Mouse (Mus musculus): ENCODE data around the gene Gpnmb. TPM values are rescaled to one million over a fixed set of nuclear protein-coding genes. Genes with fewer than 3 reads are reported as not detected.

Gene Gpnmb
- polyA plus RNA-seq, 1 experiment from 2014 or later: 2.9 TPM

- Histone ChIP-seq H3K27ac (replicated peaks) (no peak overlapping the region), H3K4me1 (peaks cover 16% of the 10 kb centered on the region; the same call in 1 of the 2 replicates), H3K9me3 (replicated peaks) (no peaks in the 10 kb centered on the region), H3K9ac (no peak overlapping the region), H3K4me3 (replicated peaks) (no peak overlapping the region), H3K27me3 (0 out of 2 replicates have a peak, but pooled peaks cover 3% of the 10 kb centered on the region), H3K36me3 (no peaks in the 10 kb centered on the region), H3K4me2 (replicated peaks) (no peak overlapping the region)
- 81% methylated on average over 4 of the region's 4 CpGs for WGBS
- no peak for ATAC-seq (ENCODE audit: insufficient number of reproducible peaks, low FRiP score, low TSS enrichment, low read depth)
Measured at GRCm38 (mm10) chr6:49032783-49033182, 3.6 kb upstream of the Gpnmb start.

GRCm38 (mm10) chr6:49037268-49037662 lies 919 bp downstream of the Gpnmb start:
- H3K9ac ChIP-seq: no peak overlapping the region
- WGBS: 66% methylated on average over 12 of the region's 12 CpGs
- no peaks in the 10 kb centered on the region for H3K36me3 ChIP-seq
- H3K9me3 ChIP-seq (replicated peaks): no peaks in the 10 kb centered on the region
- ATAC-seq (ENCODE audit: insufficient number of reproducible peaks, low FRiP score, low TSS enrichment, low read depth): peak; percentile 51; the same call in 1 of the 2 replicates
- no peak overlapping the region for H3K4me3 ChIP-seq (replicated peaks)
- H3K4me2 ChIP-seq (replicated peaks): no peak overlapping the region
- no peak overlapping the region for H3K27ac ChIP-seq (replicated peaks)
- peaks cover 16% of the 10 kb centered on the region for H3K4me1 ChIP-seq
- H3K27me3 ChIP-seq: 0 out of 2 replicates have a peak, but pooled peaks cover 3% of the 10 kb centered on the region

- H3K9me3 ChIP-seq (replicated peaks): no peaks in the 10 kb centered on the region
- peaks cover 16% of the 10 kb centered on the region for H3K4me1 ChIP-seq
- no peak overlapping the region for H3K27ac ChIP-seq (replicated peaks)
- H3K4me3 ChIP-seq (replicated peaks): peak overlapping the region; percentile 38
- no peak for ATAC-seq (ENCODE audit: insufficient number of reproducible peaks, low FRiP score, low TSS enrichment, low read depth)
- H3K4me2 ChIP-seq (replicated peaks): peak overlapping the region; percentile 44
- H3K27me3 ChIP-seq: 0 out of 2 replicates have a peak, but pooled peaks cover 3% of the 10 kb centered on the region
- H3K9ac ChIP-seq: no peak overlapping the region
- 13% methylated on average over 18 of the region's 18 CpGs for WGBS
- no peaks in the 10 kb centered on the region for H3K36me3 ChIP-seq
Measured at GRCm38 (mm10) chr6:49039470-49040180, 3.3 kb downstream of the Gpnmb start.

DNA sequence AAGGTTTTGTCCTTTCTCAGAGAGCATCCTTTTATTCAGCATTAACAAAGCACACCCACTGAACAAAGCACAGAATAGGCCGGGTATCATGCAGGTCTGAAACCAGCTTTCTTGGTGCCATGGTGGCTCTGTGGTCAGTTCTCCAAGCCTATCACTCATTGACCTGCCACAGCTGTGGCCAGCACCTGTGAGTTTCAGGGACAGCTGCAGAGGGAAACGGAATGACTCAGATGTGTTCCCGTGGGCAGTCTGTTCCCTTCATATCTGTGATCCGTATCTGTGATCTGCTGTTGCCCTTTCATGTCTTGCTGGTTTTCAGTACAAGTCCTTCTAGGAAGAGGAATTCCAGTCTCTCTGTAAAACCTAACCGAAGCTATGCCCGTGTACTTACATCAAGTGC lies 10.2 kb downstream of the Gpnmb start:
- H3K4me3 ChIP-seq (replicated peaks): no peak overlapping the region
- no peaks in the 10 kb centered on the region for H3K36me3 ChIP-seq
- no peaks in the 10 kb centered on the region for H3K9me3 ChIP-seq (replicated peaks)
- no peak overlapping the region for H3K27ac ChIP-seq (replicated peaks)
- H3K9ac ChIP-seq: no peak overlapping the region
- 65% methylated on average over 6 of the region's 6 CpGs for WGBS
- no peaks in the 10 kb centered on the region for H3K27me3 ChIP-seq
- H3K4me1 ChIP-seq: no peaks in the 10 kb centered on the region
- no peak for ATAC-seq (ENCODE audit: insufficient number of reproducible peaks, low FRiP score, low TSS enrichment, low read depth)
- no peak overlapping the region for H3K4me2 ChIP-seq (replicated peaks)

GRCm38 (mm10) chr6:49046976-49047375 lies 10.6 kb downstream of the Gpnmb start:
- H3K4me1 ChIP-seq: no peaks in the 10 kb centered on the region
- no peak overlapping the region for H3K4me3 ChIP-seq (replicated peaks)
- no peak overlapping the region for H3K4me2 ChIP-seq (replicated peaks)
- no peak for ATAC-seq (ENCODE audit: insufficient number of reproducible peaks, low FRiP score, low TSS enrichment, low read depth)
- H3K36me3 ChIP-seq: no peaks in the 10 kb centered on the region
- H3K27ac ChIP-seq (replicated peaks): no peak overlapping the region
- H3K9me3 ChIP-seq (replicated peaks): no peaks in the 10 kb centered on the region
- no peak overlapping the region for H3K9ac ChIP-seq
- no peaks in the 10 kb centered on the region for H3K27me3 ChIP-seq
- WGBS: 64% methylated on average over 8 of the region's 8 CpGs

DNA sequence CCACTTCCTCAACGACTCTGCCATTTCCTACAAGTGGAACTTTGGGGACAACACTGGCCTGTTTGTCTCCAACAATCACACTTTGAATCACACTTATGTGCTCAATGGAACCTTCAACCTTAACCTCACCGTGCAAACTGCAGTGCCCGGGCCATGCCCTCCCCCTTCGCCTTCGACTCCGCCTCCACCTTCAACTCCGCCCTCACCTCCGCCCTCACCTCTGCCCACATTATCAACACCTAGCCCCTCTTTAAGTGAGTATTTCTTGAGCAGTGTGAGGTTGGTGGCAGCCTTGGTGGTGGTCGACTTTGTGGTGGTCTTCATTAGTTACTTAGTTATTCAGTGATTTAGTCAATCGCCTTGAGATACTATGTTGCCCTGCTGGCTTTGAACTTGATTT lies 11.5 kb downstream of the Gpnmb start:
- no peaks in the 10 kb centered on the region for H3K4me1 ChIP-seq
- no peaks in the 10 kb centered on the region for H3K27me3 ChIP-seq
- no peak for ATAC-seq (ENCODE audit: insufficient number of reproducible peaks, low FRiP score, low TSS enrichment, low read depth)
- no peaks in the 10 kb centered on the region for H3K9me3 ChIP-seq (replicated peaks)
- no peak overlapping the region for H3K9ac ChIP-seq
- H3K27ac ChIP-seq (replicated peaks): no peak overlapping the region
- H3K36me3 ChIP-seq: no peaks in the 10 kb centered on the region
- WGBS: 72% methylated on average over 10 of the region's 10 CpGs
- no peak overlapping the region for H3K4me2 ChIP-seq (replicated peaks)
- H3K4me3 ChIP-seq (replicated peaks): no peak overlapping the region

DNA sequence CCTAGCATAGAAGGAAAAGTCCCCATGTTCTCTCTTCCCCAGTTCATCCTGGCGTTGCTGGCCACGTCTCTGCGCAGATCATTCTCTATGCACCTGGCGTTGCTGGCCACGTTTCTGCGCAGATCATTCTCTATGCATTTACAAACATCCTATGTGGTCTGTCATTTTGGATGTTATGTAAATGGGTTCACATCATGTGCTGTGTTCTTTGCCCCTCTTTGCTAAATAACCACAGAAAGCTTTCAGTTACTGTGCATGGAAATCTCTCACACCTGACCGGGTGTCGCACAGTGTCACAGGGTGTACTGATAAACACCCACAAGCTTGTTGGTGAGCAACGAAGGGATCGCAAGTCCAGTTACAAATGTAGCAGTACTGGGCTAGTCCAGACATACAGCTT lies 12.0 kb downstream of the Gpnmb start:
- WGBS: 81% methylated on average over 10 of the region's 10 CpGs
- H3K27me3 ChIP-seq: no peaks in the 10 kb centered on the region
- no peaks in the 10 kb centered on the region for H3K9me3 ChIP-seq (replicated peaks)
- ATAC-seq (ENCODE audit: insufficient number of reproducible peaks, low FRiP score, low TSS enrichment, low read depth): no peak
- H3K9ac ChIP-seq: no peak overlapping the region
- H3K4me1 ChIP-seq: no peaks in the 10 kb centered on the region
- no peak overlapping the region for H3K4me2 ChIP-seq (replicated peaks)
- no peak overlapping the region for H3K4me3 ChIP-seq (replicated peaks)
- no peaks in the 10 kb centered on the region for H3K36me3 ChIP-seq
- H3K27ac ChIP-seq (replicated peaks): no peak overlapping the region

GRCm38 (mm10) chr6:49050677-49051410 lies 14.5 kb downstream of the Gpnmb start:
- no peak overlapping the region for H3K27ac ChIP-seq (replicated peaks)
- no peaks in the 10 kb centered on the region for H3K27me3 ChIP-seq
- H3K4me1 ChIP-seq: no peaks in the 10 kb centered on the region
- no peak overlapping the region for H3K9ac ChIP-seq
- H3K4me3 ChIP-seq (replicated peaks): no peak overlapping the region
- H3K4me2 ChIP-seq (replicated peaks): no peak overlapping the region
- 69% methylated on average over 11 of the region's 11 CpGs for whole genome bisulfite sequencing
- no peak for ATAC-seq (ENCODE audit: insufficient number of reproducible peaks, low FRiP score, low TSS enrichment, low read depth)
- H3K36me3 ChIP-seq: no peaks in the 10 kb centered on the region
- no peaks in the 10 kb centered on the region for H3K9me3 ChIP-seq (replicated peaks)

- Histone ChIP-seq H3K27ac (replicated peaks) (no peak overlapping the region), H3K4me3 (replicated peaks) (no peak overlapping the region), H3K4me2 (replicated peaks) (no peak overlapping the region), H3K4me1 (no peaks in the 10 kb centered on the region), H3K27me3 (no peaks in the 10 kb centered on the region), H3K9me3 (replicated peaks) (no peaks in the 10 kb centered on the region), H3K9ac (no peak overlapping the region), H3K36me3 (no peaks in the 10 kb centered on the region)
- ATAC-seq (ENCODE audit: insufficient number of reproducible peaks, low FRiP score, low TSS enrichment, low read depth): no peak
- WGBS: 69% methylated on average over 5 of the region's 5 CpGs
Measured at GRCm38 (mm10) chr6:49052191-49052590, 15.8 kb downstream of the Gpnmb start.

GRCm38 (mm10) chr6:49055256-49055733 lies 18.9 kb downstream of the Gpnmb start:
- no peaks in the 10 kb centered on the region for H3K9me3 ChIP-seq (replicated peaks)
- no peaks in the 10 kb centered on the region for H3K27me3 ChIP-seq
- no peak for ATAC-seq (ENCODE audit: insufficient number of reproducible peaks, low FRiP score, low TSS enrichment, low read depth)
- no peak overlapping the region for H3K4me2 ChIP-seq (replicated peaks)
- WGBS: 13% methylated on average over 7 of the region's 7 CpGs
- H3K27ac ChIP-seq (replicated peaks): no peak overlapping the region
- H3K4me1 ChIP-seq: no peaks in the 10 kb centered on the region
- H3K4me3 ChIP-seq (replicated peaks): no peak overlapping the region
- no peak overlapping the region for H3K9ac ChIP-seq
- H3K36me3 ChIP-seq: no peaks in the 10 kb centered on the region

DNA sequence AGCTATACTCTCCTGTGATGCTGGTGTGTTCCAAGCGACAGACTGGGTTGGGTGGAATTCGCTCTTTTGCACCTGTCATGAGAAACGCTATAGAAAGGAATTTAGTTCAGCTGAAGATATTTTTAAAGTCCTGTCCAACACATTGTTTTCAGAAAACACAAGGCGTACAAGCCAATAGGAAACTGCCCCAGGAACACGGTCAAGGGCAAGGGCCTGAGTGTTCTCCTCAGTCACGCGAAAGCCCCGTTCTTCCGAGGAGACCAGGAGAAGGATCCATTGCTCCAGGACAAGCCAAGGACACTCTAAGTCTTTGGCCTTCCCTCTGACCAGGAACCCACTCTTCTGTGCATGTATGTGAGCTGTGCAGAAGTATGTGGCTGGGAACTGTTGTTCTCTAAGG lies 19.7 kb downstream of the Gpnmb start:
- no peaks in the 10 kb centered on the region for H3K36me3 ChIP-seq
- H3K27ac ChIP-seq (replicated peaks): no peak overlapping the region
- no peak overlapping the region for H3K9ac ChIP-seq
- no peaks in the 10 kb centered on the region for H3K9me3 ChIP-seq (replicated peaks)
- no peaks in the 10 kb centered on the region for H3K4me1 ChIP-seq
- no peak overlapping the region for H3K4me2 ChIP-seq (replicated peaks)
- WGBS: 76% methylated on average over 9 of the region's 9 CpGs
- H3K4me3 ChIP-seq (replicated peaks): no peak overlapping the region
- H3K27me3 ChIP-seq: no peaks in the 10 kb centered on the region
- ATAC-seq (ENCODE audit: insufficient number of reproducible peaks, low FRiP score, low TSS enrichment, low read depth): no peak
